Comparison of ENCODE assay signal across 14 mouse cellular contexts in genomic region chr8:9929746-9930445, GRCm38 (mm10). TPM values are rescaled to one million over a fixed set of nuclear protein-coding genes. Genes with fewer than 3 reads are reported as not detected.
DNase-seq lines count a peak whose midpoint lies in the region; ATAC-seq and TF ChIP-seq lines count a peak whose summit lies in the region.
"Had no signal": no experiment of that assay in that cellular context is flagged by ENCODE, and none has a peak within 500 bp of the region (broad histone marks: within the 10 kb centered on the region; RNA-seq: fewer than 3 reads in every experiment).

No protein-coding gene starts in this region.

- no peak overlapping the region for H3K27ac ChIP-seq in forebrain, embryonic 14.5 days (ENCODE audit: low read depth, low read length)
- no peak overlapping the region for H3K27ac ChIP-seq in forebrain, embryonic 10.5 days
- H3K27ac ChIP-seq in layer of hippocampus, adult 2 months, result 0 out of 2 replicates have a peak overlapping the region, but pooled peaks have one; percentile 1
- H3K27ac ChIP-seq: lung, embryonic 15.5 days had no signal

- no peak for TF ChIP-seq CTCF in brain, embryonic 14.5 days (IDR thresholded peaks at IDR 0.05; ENCODE audit: borderline replicate concordance, extremely low read depth, insufficient read depth, insufficient read length)
- TF ChIP-seq CTCF in layer of hippocampus, adult 2 months (conservative IDR thresholded peaks at IDR 0.05), result no peak

- H3K4me3 ChIP-seq in forebrain, embryonic 14.5 days (ENCODE audit: low read depth, low read length), result no peak overlapping the region
- H3K4me3 ChIP-seq in forebrain, embryonic 10.5 days, result no peak overlapping the region
- no peak overlapping the region for H3K4me3 ChIP-seq in layer of hippocampus, adult 2 months
- H3K4me3 ChIP-seq: lung, embryonic 15.5 days had no signal

- H3K9ac ChIP-seq in forebrain, embryonic 14.5 days (ENCODE audit: low read length), result no peak overlapping the region
- H3K9ac ChIP-seq: lung, embryonic 15.5 days had no signal

- H3K4me1 ChIP-seq in forebrain, embryonic 14.5 days (ENCODE audit: control insufficient read depth, insufficient read depth, low read length), result no peaks in the 10 kb centered on the region
- H3K4me1 ChIP-seq in forebrain, embryonic 10.5 days, result peaks cover 5% of the 10 kb centered on the region; the same call in 1 of the 2 replicates
- H3K4me1 ChIP-seq: lung, embryonic 15.5 days had no signal

- H3K9me3 ChIP-seq in forebrain, embryonic 14.5 days (replicated peaks; ENCODE audit: control insufficient read depth, low read length), result no peaks in the 10 kb centered on the region
- H3K9me3 ChIP-seq in forebrain, embryonic 10.5 days, result no peaks in the 10 kb centered on the region
- H3K9me3 ChIP-seq: lung, embryonic 15.5 days had no signal

- no peak overlapping the region for H3K4me2 ChIP-seq in forebrain, embryonic 14.5 days (ENCODE audit: low read length)
- H3K4me2 ChIP-seq: heart, embryonic 11.5 days; lung, embryonic 15.5 days had no signal

- no peaks in the 10 kb centered on the region for H3K36me3 ChIP-seq in forebrain, embryonic 14.5 days (ENCODE audit: control insufficient read depth, insufficient read depth, low read length)
- H3K36me3 ChIP-seq in forebrain, embryonic 10.5 days (replicated peaks), result no peaks in the 10 kb centered on the region
- H3K36me3 ChIP-seq: lung, embryonic 15.5 days had no signal

- no peaks in the 10 kb centered on the region for H3K27me3 ChIP-seq in forebrain, embryonic 14.5 days (replicated peaks; ENCODE audit: control insufficient read depth, insufficient read depth, low read length)
- no peaks in the 10 kb centered on the region for H3K27me3 ChIP-seq in forebrain, embryonic 10.5 days (ENCODE audit: poor library complexity, severe bottlenecking)
- H3K27me3 ChIP-seq: lung, embryonic 15.5 days had no signal

- intact Hi-C loops in left cerebral cortex, postnatal 25 days (cut with DNase I), result loop anchor here (1.0 to 10.0 kb wide), 3 partner anchors 65 to 565 kb away; partner anchors contain the start of gene Fam155a

- peak; percentile 72 for ATAC-seq in forebrain, embryonic 14.5 days

- DNase-seq in forebrain, embryonic 14.5 days (ENCODE audit: low spot score), result peak; percentile 43
- no peak for DNase-seq in forebrain, embryonic 10.5 days (ENCODE audit: extremely low spot score, low spot score)
- DNase-seq in brain, embryonic 14.5 days (ENCODE audit: low read depth), result peak; percentile 66
- peak; percentile 23 to 47 for DNase-seq in layer of hippocampus, adult 2 months (ENCODE audit: low spot score in 2 of 2)
- peak; percentile 53 to 93 for DNase-seq in left cerebral cortex, postnatal 25 days (ENCODE audit: low spot score in 2 of 2)
- no peak for DNase-seq in heart, adult 11 months
- DNase-seq in natural killer cell, adult 2 months (ENCODE audit: low spot score in 2 of 2), result no peak
- no peak for DNase-seq in cerebellum, adult 9-10 months
- DNase-seq: adrenal gland, postnatal 14 days; B cell, adult 2 months; cerebellum, postnatal 36 days; kidney, postnatal 36 days had no signal

- TF ChIP-seq POLR2A in brain, embryonic 14.5 days (IDR thresholded peaks at IDR 0.05; ENCODE audit: borderline replicate concordance, extremely low read depth, insufficient read depth, insufficient read length, poor library complexity, severe bottlenecking), result no peak

- 70% methylated on average over 14 of the region's 14 CpGs for WGBS in forebrain, embryonic 14.5 days
- WGBS in forebrain, embryonic 10.5 days, result 86% methylated on average over 14 of the region's 14 CpGs

RNA-seq across cellular contexts. Expression of gene Lig4, which starts 47.6 kb away (rescaled TPM):
- polyA plus RNA-seq in forebrain, embryonic 14.5 days (2014; fragmentation: Nextera tagmentation; extraction: Ambion mirVana), result 10.7 and 12.7 TPM in 2 replicates
- polyA plus RNA-seq in forebrain, embryonic 10.5 days (2016; fragmentation: Nextera tagmentation; extraction: Ambion mirVana), result 8.0 and 8.3 TPM in 2 replicates
- 7.4 and 10.7 TPM in 2 replicates for polyA plus RNA-seq in brain, embryonic 14.5 days (2012; rRNA removed)
- total RNA-seq in layer of hippocampus, adult 2 months (2021), result 10 to 100 TPM; 11.2 to 11.6 TPM
- 10 to 100 TPM; 11.1 to 11.7 TPM for total RNA-seq in left cerebral cortex, postnatal 25 days (2021)

RNA-seq across cellular contexts. Expression of gene Abhd13, which starts 47.6 kb away (rescaled TPM):
- 18.9 and 19.2 TPM in 2 replicates for polyA plus RNA-seq in forebrain, embryonic 14.5 days (2014; fragmentation: Nextera tagmentation; extraction: Ambion mirVana)
- 14.9 and 15.2 TPM in 2 replicates for polyA plus RNA-seq in forebrain, embryonic 10.5 days (2016; fragmentation: Nextera tagmentation; extraction: Ambion mirVana)
- 10.0 and 11.5 TPM in 2 replicates for polyA plus RNA-seq in brain, embryonic 14.5 days (2012; rRNA removed)
- total RNA-seq in layer of hippocampus, adult 2 months (2021), result 10 to 100 TPM; 27.8 to 28.2 TPM
- 10 to 100 TPM; 31.5 to 32.3 TPM for total RNA-seq in left cerebral cortex, postnatal 25 days (2021)

Comparison
In these comparisons a context has a peak if more than half of its experiments do, and no peak if none do; other contexts are left out.
1. DNase-seq: peak in forebrain, embryonic 14.5 days (single experiment), brain, embryonic 14.5 days (single experiment), layer of hippocampus, adult 2 months (2 of 2) and left cerebral cortex, postnatal 25 days (2 of 2); none in forebrain, embryonic 10.5 days (single experiment), heart, adult 11 months (single experiment), natural killer cell, adult 2 months (0 of 2) and cerebellum, adult 9-10 months (single experiment).